Mouse (Mus musculus) urinary bladder, postnatal 36 days (tissue): ENCODE measurements around the gene Lrch1.

Source experiments
- DNase-seq, 2 experiments: peaks; one replicate each; pipeline ENCODE4 v3.0.0; 2022; ENCODE audit warnings: low spot score in 2 of 2, mixed read lengths in 1 of 2

Lrch1 gene

DNA sequence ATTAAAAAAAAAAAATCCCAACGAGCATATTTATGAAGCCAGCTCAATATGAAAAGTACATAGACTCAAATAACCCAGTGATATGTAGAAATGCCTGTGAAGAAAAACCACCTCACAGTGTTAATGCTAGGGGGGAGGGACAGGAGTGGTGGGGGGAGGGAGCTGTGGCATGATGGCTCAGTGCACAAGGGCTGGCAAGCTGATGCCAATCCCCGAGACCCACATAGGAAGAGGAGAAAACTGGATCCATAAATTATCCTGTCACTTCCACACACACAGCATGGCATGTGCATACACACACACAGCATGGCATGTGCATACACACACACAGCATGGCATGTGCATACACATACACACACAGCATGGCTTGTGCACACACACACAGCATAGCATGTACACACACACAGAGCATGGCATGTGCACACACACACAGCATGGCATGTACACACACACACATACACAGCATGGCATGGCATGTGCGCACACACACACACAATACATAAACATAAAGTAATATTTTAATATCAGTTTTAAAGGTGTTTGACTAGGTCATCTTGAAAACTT lies 54.5 kb downstream of the Lrch1 start:
- no peak for DNase-seq

- DNase-seq, result no peak
Observed at GRCm38 (mm10) chr14:74889304-74889703, 58.4 kb downstream of the Lrch1 start.

GRCm38 (mm10) chr14:74888103-74888502 lies 59.6 kb downstream of the Lrch1 start:
- no peak for DNase-seq

- DNase-seq, result no peak
Observed at GRCm38 (mm10) chr14:74886453-74886852, 61.2 kb downstream of the Lrch1 start.

- DNase-seq, result no peak
Observed at GRCm38 (mm10) chr14:74884920-74885319, 62.8 kb downstream of the Lrch1 start.

DNA sequence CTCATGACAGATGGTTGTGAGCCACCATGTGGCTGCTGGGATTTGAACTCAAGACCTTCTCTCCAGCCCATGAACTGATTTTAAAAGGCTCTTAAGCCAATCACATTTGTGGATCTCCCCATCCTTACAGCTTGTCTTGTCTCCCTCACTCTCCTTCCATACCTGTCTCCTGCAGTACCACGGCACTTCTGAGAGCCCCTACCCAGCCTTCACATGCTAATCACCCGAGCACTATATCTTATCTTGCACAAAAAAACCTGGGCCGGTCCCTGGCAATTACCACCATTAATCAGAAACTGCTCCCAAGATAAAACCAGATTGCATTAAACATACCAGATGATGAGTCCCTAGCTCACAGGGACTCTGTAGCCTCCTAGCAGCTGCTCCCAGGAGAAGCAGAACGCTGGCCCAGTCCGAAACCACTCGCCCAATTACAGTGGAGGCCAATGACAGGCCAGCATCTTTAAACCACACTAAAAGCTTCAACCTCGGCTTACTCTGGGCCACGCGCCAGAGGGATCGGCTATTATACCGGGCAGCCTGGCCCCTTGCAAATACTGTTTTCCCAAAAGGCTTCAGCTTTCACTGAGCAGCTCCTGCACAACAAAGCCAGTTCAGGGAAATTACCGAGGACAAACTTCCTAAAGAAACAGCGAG lies 63.5 kb downstream of the Lrch1 start:
- peak; percentile 39 to 66 for DNase-seq

DNA sequence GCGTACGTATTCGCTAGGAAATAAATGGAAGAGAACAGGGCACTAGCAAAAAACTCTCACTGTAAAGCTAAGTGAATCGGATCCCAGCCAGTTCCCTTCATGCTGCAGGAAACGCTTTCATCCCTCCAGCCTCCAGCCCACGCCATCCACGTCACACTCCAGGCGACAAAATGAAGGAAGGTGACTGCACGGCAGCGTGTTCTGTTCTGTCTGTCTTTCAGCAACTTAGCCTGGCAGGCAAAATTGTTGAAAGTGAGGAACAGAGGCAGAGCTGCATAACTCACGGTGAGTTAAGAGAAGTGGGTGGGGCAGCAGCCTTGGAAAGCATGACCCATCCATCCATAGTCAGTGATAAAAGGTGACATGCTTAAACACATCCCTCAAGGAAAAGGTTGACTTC lies 64.5 kb downstream of the Lrch1 start:
- DNase-seq, result no peak

- no peak for DNase-seq
Observed at GRCm38 (mm10) chr14:74882754-74883153, 64.9 kb downstream of the Lrch1 start.

GRCm38 (mm10) chr14:74880868-74881267 lies 66.8 kb downstream of the Lrch1 start:
- no peak for DNase-seq

GRCm38 (mm10) chr14:74879480-74879879 lies 68.2 kb downstream of the Lrch1 start:
- DNase-seq, result no peak

DNA sequence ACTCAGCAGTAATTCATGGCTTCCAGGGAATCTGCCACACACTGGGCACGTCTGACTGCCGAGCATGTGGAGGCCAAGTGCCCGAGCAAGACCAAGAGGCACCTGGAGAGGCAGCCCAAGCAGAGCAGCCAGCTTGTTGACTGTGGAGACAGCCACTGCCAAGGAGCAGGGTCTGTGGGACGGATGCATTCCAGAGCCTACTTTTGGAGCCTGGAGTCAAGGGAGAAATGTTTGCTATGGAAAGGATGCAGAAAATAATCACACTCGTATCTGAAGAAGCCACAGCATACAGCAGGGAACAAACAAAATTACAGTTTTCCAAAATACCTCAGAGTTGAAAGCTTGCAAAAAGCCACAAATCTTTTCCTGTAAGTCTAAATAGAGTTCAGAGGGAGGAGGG lies 70.4 kb downstream of the Lrch1 start:
- no peak for DNase-seq

GRCm38 (mm10) chr14:74871220-74871619 lies 76.5 kb downstream of the Lrch1 start:
- no peak for DNase-seq

DNA sequence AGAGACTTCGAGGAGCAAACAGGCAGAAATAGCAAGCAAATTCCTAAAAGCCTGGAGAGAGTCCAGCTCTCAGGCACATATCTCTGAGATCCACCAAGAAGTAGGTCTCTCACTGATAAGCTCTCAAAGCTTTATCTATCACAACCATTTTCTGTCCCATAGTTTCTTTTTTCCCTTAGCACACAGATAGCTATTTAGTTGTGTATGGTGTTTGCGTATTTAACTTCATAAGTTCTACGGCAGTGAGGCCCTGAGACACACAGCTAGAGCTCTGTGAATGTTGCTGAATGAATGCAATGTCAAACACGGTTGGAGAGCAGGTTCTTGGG lies 78.8 kb downstream of the Lrch1 start:
- no peak for DNase-seq

DNA sequence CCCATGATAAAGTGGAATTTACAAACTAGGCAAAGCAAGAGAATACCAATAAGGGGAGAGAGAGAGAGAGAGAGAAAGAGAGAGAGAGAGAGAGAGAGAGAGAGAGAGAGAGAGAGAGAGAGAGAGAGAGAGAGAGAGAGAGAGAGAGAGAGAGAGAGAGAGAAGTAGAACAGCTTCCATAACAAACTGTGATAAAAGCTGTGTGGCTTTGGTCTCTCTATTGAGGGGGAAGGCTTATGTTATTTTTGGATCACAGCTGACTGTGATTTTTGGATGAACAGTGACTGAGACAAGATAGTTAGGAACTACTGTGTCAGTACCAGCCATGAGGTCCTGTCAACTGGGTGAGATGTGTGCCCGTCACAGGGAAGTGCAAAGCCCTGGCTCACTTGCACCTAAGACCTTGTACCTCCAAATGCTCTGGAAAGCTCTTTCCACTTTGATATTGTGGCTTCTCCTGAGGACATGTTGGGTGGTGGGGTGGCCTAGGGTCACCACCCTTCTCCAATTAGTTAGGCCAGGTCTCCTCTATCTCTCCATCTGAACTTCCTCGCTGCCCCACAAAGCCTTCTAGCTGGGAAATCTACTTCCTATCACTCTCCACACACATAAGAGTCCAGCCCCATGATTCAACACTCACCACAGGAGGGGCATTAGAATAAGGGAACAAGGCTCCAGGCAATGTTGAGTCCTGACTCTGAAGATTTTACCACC lies 79.3 kb downstream of the Lrch1 start:
- DNase-seq, result no peak

DNA sequence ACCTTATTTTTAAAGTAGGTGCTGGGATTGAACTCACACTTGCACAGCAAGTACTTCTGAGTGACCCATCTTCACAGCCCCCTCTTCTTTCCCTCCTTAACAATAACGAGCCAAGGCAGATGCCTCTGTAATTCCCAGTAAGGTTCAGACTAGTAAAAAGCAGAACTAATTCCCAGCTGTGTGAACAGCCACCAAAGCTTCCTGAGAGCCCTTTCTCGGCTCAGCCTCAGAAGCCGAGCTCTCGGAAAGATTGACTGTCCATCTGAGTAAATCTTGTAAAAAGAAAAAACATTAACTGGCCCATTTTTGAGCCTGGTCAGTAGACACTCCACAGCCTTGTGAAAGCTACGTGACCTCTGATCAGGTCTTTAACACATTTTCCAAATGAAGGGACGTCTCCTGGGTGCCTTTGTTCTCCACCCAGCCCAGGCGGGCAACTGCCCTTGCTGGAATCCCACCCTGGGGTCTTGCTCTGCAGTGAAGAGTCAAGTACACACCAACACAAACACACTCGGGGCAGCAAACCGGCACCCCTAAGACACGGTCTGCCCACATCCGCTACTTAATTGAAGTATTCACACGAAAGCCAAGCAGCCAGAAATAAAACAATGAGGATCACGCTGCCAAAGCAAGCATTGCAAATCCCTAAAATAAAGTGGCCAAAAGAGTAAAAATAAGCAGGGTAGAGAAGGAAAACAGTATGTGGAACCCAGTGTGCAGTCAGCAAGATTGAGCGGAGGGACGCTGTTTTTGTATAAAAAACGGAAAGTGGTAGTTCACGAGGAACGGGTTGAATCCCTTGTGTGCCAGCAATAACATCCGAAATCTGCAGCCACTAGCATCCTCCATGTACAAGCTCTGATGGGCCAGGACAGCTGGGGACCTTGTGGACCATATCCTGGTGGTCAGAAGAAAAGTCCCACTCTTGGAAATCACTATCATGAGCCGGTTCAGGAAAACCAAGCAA lies 80.3 kb downstream of the Lrch1 start:
- no peak for DNase-seq

GRCm38 (mm10) chr14:74865738-74866137 lies 81.9 kb downstream of the Lrch1 start:
- DNase-seq, result no peak

- no peak for DNase-seq
Observed at GRCm38 (mm10) chr14:74864805-74865483, 82.7 kb downstream of the Lrch1 start.

DNA sequence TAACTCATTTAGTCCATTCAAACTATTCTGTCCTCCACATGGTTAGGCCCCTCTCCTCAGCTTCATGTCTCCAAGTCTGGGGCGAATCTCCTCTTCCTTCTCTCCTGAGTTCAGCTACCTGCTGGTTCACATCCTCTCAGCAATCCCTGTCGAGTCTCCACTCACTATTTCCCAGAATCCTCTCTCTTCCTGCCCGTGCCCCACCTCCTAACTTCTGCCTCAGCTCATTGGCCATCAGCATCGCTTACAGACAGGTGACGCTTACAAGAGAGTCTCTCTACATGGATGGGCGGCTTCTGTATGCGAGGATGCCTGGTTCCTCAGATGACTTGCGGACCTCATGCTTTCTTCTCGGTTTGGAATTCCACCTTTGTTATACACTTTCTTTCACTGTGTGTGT lies 86.2 kb downstream of the Lrch1 start:
- DNase-seq, result no peak

- no peak for DNase-seq
Observed at GRCm38 (mm10) chr14:74859154-74859553, 88.5 kb downstream of the Lrch1 start.

GRCm38 (mm10) chr14:74855429-74855828 lies 92.2 kb downstream of the Lrch1 start:
- DNase-seq, result no peak

GRCm38 (mm10) chr14:74853759-74854100 lies 93.9 kb downstream of the Lrch1 start:
- DNase-seq, result no peak
